Mouse (Mus musculus): ENCODE results near the gene Stk10. TPM values are rescaled to one million over a fixed set of nuclear protein-coding genes. Genes with fewer than 3 reads are reported as not detected.

The Stk10 gene
- polyA plus RNA-seq, 1 experiment from 2014 or later, result 1.7 TPM

GRCm38 (mm10) chr11:32544497-32544896, 11.4 kb downstream of the Stk10 start:
- ATAC-seq, result no peak
- H3K36me3 ChIP-seq (ENCODE audit: control insufficient read depth, insufficient read depth, low read length), result no peaks in the 10 kb centered on the region
- H3K9me3 ChIP-seq (replicated peaks; ENCODE audit: control insufficient read depth, low read length, poor library complexity, severe bottlenecking), result no peaks in the 10 kb centered on the region
- no peak overlapping the region for H3K4me2 ChIP-seq (ENCODE audit: low read length)
- H3K4me3 ChIP-seq (ENCODE audit: low read depth, low read length), result no peak overlapping the region
- no peaks in the 10 kb centered on the region for H3K27me3 ChIP-seq (ENCODE audit: control insufficient read depth, insufficient read depth, low read depth, low read length)
- WGBS, result 87% methylated on average over 5 of the region's 5 CpGs
- H3K4me1 ChIP-seq (ENCODE audit: control insufficient read depth, insufficient read depth, low read length), result peaks cover 2% of the 10 kb centered on the region; the same call in 1 of the 2 replicates
- H3K27ac ChIP-seq (ENCODE audit: low read length), result no peak overlapping the region
- no peak overlapping the region for H3K9ac ChIP-seq (ENCODE audit: low read depth, low read length)

DNA sequence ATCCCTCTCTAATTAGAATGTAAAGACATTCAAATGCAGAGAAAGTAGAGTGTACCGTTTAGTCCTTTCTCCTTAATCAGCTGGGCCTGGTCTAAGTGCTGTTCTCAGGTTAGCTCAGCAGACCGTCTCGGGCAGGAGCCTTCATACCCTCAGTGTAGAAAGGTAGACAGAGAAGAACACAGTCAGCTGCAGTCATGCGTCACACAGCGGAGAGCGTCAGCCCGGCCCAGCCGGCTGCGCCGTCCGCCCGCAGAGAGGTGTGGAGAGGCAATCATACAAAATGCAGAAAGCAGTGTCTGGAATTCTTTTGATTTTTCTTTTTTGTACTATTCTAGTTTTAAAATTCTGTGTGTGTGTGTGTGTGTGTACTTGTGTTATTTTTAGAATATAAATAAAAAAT, 12.5 kb downstream of the Stk10 start:
- H3K27ac ChIP-seq (ENCODE audit: low read length), result no peak overlapping the region
- no peaks in the 10 kb centered on the region for H3K36me3 ChIP-seq (ENCODE audit: control insufficient read depth, insufficient read depth, low read length)
- H3K9me3 ChIP-seq (replicated peaks; ENCODE audit: control insufficient read depth, low read length, poor library complexity, severe bottlenecking), result no peaks in the 10 kb centered on the region
- H3K4me3 ChIP-seq (ENCODE audit: low read depth, low read length), result no peak overlapping the region
- no peak overlapping the region for H3K4me2 ChIP-seq (ENCODE audit: low read length)
- H3K9ac ChIP-seq (ENCODE audit: low read depth, low read length), result no peak overlapping the region
- H3K4me1 ChIP-seq (ENCODE audit: control insufficient read depth, insufficient read depth, low read length), result peaks cover 2% of the 10 kb centered on the region; the same call in 1 of the 2 replicates
- H3K27me3 ChIP-seq (ENCODE audit: control insufficient read depth, insufficient read depth, low read depth, low read length), result no peaks in the 10 kb centered on the region
- ATAC-seq, result peak; percentile 59; the same call in 1 of the 2 replicates
- WGBS, result 53% methylated on average over 12 of the region's 12 CpGs

DNA sequence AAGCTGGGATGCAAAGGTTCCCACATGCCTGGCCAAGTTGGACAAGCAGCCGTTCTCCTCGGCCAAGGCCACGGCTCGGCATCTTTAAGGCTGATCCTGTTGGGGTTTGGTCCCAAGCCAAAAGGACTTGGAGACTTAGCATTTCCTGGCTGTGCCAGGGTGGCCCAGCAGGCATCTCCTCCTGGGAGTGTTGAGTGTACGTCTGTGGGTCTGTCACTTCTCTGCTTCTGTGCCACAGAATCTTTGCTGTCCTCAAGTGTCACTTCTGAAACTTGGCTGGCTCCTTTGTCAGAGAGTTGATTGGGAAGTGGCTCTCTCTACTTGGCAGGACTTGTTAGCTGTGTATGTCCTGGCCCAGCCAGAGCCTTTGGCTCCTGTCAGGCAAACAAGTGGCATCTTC, 13.4 kb downstream of the Stk10 start:
- no peak for ATAC-seq
- WGBS, result 71% methylated on average over 5 of the region's 5 CpGs

DNA sequence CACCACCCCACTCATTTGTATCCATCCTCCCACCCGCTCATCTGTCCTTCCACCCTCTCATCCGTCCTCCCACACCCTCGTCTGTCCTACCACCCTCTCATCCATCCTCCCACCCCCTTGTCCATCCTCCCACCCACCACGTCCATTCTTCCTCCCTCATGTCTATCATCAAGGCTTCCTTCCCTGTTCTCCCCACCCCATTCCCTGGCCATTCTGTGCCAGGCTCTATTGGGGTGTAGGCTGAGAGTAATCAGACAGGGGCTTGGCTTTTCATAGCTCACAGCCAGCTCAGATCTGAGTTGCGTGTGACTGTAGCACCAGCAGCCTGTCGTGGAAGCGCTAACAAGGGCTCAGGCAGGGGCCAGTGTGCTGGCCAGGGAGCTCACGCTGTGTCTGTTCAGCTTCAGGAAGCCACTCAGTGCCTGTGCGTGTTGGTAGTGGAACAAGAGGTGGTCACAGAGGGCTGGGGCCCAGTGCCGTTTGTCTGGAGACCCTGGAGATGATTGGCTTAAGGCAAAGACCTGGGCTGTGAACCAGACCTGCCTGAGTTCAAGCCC, 14.4 kb downstream of the Stk10 start:
- Histone ChIP-seq H3K36me3 (ENCODE audit: control insufficient read depth, insufficient read depth, low read length) (no peaks in the 10 kb centered on the region), H3K4me3 (ENCODE audit: low read depth, low read length) (no peak overlapping the region), H3K27me3 (ENCODE audit: control insufficient read depth, insufficient read depth, low read depth, low read length) (no peaks in the 10 kb centered on the region), H3K4me2 (ENCODE audit: low read length) (no peak overlapping the region), H3K4me1 (ENCODE audit: control insufficient read depth, insufficient read depth, low read length) (peaks cover 2% of the 10 kb centered on the region; the same call in 1 of the 2 replicates), H3K9me3 (replicated peaks; ENCODE audit: control insufficient read depth, low read length, poor library complexity, severe bottlenecking) (no peaks in the 10 kb centered on the region), H3K27ac (ENCODE audit: low read length) (no peak overlapping the region), H3K9ac (ENCODE audit: low read depth, low read length) (no peak overlapping the region)
- 82% methylated on average over 10 of the region's 10 CpGs for WGBS
- no peak for ATAC-seq

More for the DNA sequence above, 13.4 kb downstream of the Stk10 start:
- H3K9me3 ChIP-seq (replicated peaks; ENCODE audit: control insufficient read depth, low read length, poor library complexity, severe bottlenecking), result no peaks in the 10 kb centered on the region
- no peak overlapping the region for H3K4me3 ChIP-seq (ENCODE audit: low read depth, low read length)
- no peak overlapping the region for H3K9ac ChIP-seq (ENCODE audit: low read depth, low read length)
- peak overlapping the region; percentile 10; the same call in 1 of the 2 replicates for H3K27ac ChIP-seq (ENCODE audit: low read length)
- H3K27me3 ChIP-seq (ENCODE audit: control insufficient read depth, insufficient read depth, low read depth, low read length), result no peaks in the 10 kb centered on the region
- peaks cover 2% of the 10 kb centered on the region; the same call in 1 of the 2 replicates for H3K4me1 ChIP-seq (ENCODE audit: control insufficient read depth, insufficient read depth, low read length)
- no peak overlapping the region for H3K4me2 ChIP-seq (ENCODE audit: low read length)
- H3K36me3 ChIP-seq (ENCODE audit: control insufficient read depth, insufficient read depth, low read length), result no peaks in the 10 kb centered on the region

DNA sequence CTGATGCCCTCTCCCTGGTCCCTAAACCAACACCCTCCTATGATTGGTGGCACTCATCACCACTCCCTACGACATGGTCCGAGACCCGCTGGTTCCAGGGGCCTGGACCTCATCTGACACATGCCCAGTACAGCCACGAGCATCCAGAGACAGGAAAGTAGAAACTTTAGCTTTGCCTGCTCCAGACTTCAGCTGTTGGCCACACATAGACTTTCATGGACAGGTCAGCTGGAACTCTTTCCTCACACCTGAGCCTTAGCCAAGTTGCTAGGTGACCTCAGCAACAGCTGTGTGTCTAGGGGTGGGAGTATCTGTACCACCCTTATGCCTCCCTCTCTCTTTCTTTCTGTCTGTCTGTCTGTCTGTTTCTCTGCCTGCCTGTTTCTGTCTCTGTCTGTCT, 15.1 kb downstream of the Stk10 start:
- Histone ChIP-seq H3K4me2 (ENCODE audit: low read length) (no peak overlapping the region), H3K27me3 (ENCODE audit: control insufficient read depth, insufficient read depth, low read depth, low read length) (no peaks in the 10 kb centered on the region), H3K9ac (ENCODE audit: low read depth, low read length) (no peak overlapping the region), H3K9me3 (replicated peaks; ENCODE audit: control insufficient read depth, low read length, poor library complexity, severe bottlenecking) (no peaks in the 10 kb centered on the region), H3K27ac (ENCODE audit: low read length) (no peak overlapping the region), H3K4me1 (ENCODE audit: control insufficient read depth, insufficient read depth, low read length) (peaks cover 2% of the 10 kb centered on the region; the same call in 1 of the 2 replicates), H3K36me3 (ENCODE audit: control insufficient read depth, insufficient read depth, low read length) (no peaks in the 10 kb centered on the region), H3K4me3 (ENCODE audit: low read depth, low read length) (no peak overlapping the region)
- no peak for ATAC-seq
- 89% methylated on average over 4 of the region's 4 CpGs for WGBS

DNA sequence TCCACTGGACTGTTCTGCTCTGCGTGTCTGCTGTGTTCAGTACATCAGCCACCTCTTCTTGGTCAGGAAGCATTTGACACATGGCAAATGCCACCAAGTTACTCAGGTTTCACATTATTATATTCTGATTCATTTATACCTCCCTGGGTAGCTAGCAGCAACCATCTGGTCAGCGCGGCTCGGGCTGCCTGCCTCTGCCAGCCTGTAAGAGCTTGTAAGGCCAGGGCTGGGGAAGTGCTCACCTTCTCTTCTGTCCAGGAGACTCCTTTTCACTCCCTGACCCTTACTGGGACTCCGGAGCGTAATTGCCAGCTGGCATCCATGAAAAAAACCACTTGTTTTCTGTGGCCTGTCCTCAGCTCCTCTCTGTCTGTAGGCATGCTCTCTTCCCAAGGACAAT, 16.1 kb downstream of the Stk10 start:
- Histone ChIP-seq H3K9me3 (replicated peaks; ENCODE audit: control insufficient read depth, low read length, poor library complexity, severe bottlenecking) (no peaks in the 10 kb centered on the region), H3K27ac (ENCODE audit: low read length) (no peak overlapping the region), H3K4me2 (ENCODE audit: low read length) (no peak overlapping the region), H3K4me1 (ENCODE audit: control insufficient read depth, insufficient read depth, low read length) (peaks cover 2% of the 10 kb centered on the region; the same call in 1 of the 2 replicates), H3K4me3 (ENCODE audit: low read depth, low read length) (no peak overlapping the region), H3K36me3 (ENCODE audit: control insufficient read depth, insufficient read depth, low read length) (no peaks in the 10 kb centered on the region), H3K27me3 (ENCODE audit: control insufficient read depth, insufficient read depth, low read depth, low read length) (no peaks in the 10 kb centered on the region), H3K9ac (ENCODE audit: low read depth, low read length) (no peak overlapping the region)
- ATAC-seq, result no peak
- WGBS, result 50% methylated on average over 6 of the region's 6 CpGs

DNA sequence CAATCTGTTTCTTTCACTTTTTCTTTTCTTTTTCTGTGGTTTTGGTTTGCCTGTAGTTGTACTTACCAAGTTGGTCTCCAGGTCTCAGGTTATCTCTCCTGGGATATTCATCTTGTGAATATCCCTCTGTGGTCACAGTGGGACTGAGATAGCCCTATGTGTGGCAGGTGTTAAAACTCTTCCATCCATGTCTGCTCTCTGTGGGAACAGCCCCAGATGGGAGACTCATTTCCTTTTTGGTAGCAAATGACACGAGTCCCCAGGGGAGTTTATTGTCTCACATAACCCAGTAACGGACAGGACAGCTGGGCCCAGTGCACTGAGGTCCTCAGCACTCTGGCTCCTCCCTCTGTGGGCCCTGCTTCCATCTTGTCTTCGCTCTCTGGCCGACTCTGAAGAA, 17.0 kb downstream of the Stk10 start:
- H3K4me2 ChIP-seq (ENCODE audit: low read length), result no peak overlapping the region
- no peaks in the 10 kb centered on the region for H3K9me3 ChIP-seq (replicated peaks; ENCODE audit: control insufficient read depth, low read length, poor library complexity, severe bottlenecking)
- H3K36me3 ChIP-seq (ENCODE audit: control insufficient read depth, insufficient read depth, low read length), result no peaks in the 10 kb centered on the region
- no peak overlapping the region for H3K9ac ChIP-seq (ENCODE audit: low read depth, low read length)
- peaks cover 2% of the 10 kb centered on the region; the same call in 1 of the 2 replicates for H3K4me1 ChIP-seq (ENCODE audit: control insufficient read depth, insufficient read depth, low read length)
- no peaks in the 10 kb centered on the region for H3K27me3 ChIP-seq (ENCODE audit: control insufficient read depth, insufficient read depth, low read depth, low read length)
- no peak overlapping the region for H3K4me3 ChIP-seq (ENCODE audit: low read depth, low read length)
- no peak for ATAC-seq
- no peak overlapping the region for H3K27ac ChIP-seq (ENCODE audit: low read length)
- 53% methylated on average over 4 of the region's 4 CpGs for WGBS

GRCm38 (mm10) chr11:32551056-32551455, 18.0 kb downstream of the Stk10 start:
- Histone ChIP-seq H3K36me3 (ENCODE audit: control insufficient read depth, insufficient read depth, low read length) (no peaks in the 10 kb centered on the region), H3K4me3 (ENCODE audit: low read depth, low read length) (no peak overlapping the region), H3K27ac (ENCODE audit: low read length) (no peak overlapping the region), H3K4me2 (ENCODE audit: low read length) (no peak overlapping the region), H3K27me3 (ENCODE audit: control insufficient read depth, insufficient read depth, low read depth, low read length) (no peaks in the 10 kb centered on the region), H3K4me1 (ENCODE audit: control insufficient read depth, insufficient read depth, low read length) (no peaks in the 10 kb centered on the region; the same call in 1 of the 2 replicates), H3K9ac (ENCODE audit: low read depth, low read length) (no peak overlapping the region), H3K9me3 (replicated peaks; ENCODE audit: control insufficient read depth, low read length, poor library complexity, severe bottlenecking) (no peaks in the 10 kb centered on the region)
- no peak for ATAC-seq
- 98% methylated on average over 4 of the region's 4 CpGs for WGBS

DNA sequence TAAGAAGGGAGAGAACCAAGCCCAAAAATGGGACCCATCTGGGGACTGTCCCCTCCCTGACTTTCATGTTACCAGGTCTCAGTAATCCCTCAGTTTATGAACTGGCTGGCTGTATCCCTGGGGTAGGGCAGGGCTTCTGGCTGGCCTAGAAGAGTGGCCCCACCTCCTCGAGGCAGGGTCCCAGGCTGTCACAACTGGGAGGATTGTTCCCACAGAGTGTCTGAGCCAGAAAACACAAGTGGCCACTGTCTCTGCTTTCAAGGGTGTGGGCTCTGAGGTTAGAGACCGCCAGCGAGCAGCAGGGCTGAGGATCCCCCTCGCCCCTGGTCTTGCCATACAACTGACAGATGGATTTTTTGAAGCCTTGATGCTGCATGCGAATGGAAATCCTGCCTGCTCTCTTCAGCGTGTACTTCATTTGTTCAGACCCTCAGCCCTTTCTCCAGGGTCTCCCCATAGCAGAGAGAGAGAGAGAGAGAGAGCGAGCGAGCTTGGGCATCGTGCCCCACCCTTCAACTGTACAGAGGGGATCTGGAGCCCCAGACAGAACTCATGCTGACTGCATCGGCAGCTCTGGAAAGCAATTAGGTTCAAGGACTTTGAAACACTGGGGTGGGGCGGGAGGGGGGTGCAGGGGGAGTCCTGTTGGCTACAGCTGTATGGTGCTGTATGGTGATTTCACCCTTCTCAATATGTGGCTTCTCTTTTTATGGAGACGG, 18.6 kb downstream of the Stk10 start:
- no peaks in the 10 kb centered on the region for H3K36me3 ChIP-seq (ENCODE audit: control insufficient read depth, insufficient read depth, low read length)
- no peaks in the 10 kb centered on the region for H3K27me3 ChIP-seq (ENCODE audit: control insufficient read depth, insufficient read depth, low read depth, low read length)
- no peak overlapping the region for H3K9ac ChIP-seq (ENCODE audit: low read depth, low read length)
- no peak overlapping the region for H3K4me3 ChIP-seq (ENCODE audit: low read depth, low read length)
- H3K9me3 ChIP-seq (replicated peaks; ENCODE audit: control insufficient read depth, low read length, poor library complexity, severe bottlenecking), result no peaks in the 10 kb centered on the region
- no peak overlapping the region for H3K4me2 ChIP-seq (ENCODE audit: low read length)
- no peak overlapping the region for H3K27ac ChIP-seq (ENCODE audit: low read length)
- 50% methylated on average over 12 of the region's 12 CpGs for WGBS
- peak; percentile 63; the same call in 1 of the 2 replicates for ATAC-seq
- no peaks in the 10 kb centered on the region for H3K4me1 ChIP-seq (ENCODE audit: control insufficient read depth, insufficient read depth, low read length)

Data from midbrain, embryonic 16.5 days (tissue).